In the genomic region with DNA sequence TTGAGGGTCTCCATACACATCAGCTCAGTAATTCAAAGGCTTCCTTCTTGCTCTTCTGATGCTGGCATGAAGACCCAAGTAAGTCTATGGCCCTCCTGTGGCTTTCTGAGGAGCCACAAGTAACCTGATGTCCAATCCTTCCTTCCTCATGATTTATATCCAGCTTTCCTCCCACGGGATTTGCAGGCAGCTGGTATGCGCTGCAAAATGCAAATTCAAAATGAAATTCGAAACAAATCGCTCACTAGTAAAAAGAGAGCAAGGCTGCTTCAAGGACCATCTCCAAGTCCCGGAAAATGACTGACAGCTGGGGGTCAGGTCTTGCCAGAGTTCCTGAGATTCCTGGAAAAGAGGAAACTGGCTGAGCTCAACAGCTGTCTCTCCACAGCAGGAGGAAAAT, we compare ENCODE assay signal across 18 mouse cellular contexts. TPM values are rescaled to one million over a fixed set of nuclear protein-coding genes. Genes with fewer than 3 reads are reported as not detected.
DNase-seq lines count a peak whose midpoint lies in the region; ATAC-seq and TF ChIP-seq lines count a peak whose summit lies in the region.
"Had no signal": no experiment of that assay in that cellular context is flagged by ENCODE, and none has a peak within 500 bp of the region (broad histone marks: within the 10 kb centered on the region; RNA-seq: fewer than 3 reads in every experiment).

No protein-coding gene starts in this region.

- no peak overlapping the region for H3K27ac ChIP-seq in kidney, embryonic 15.5 days
- H3K27ac ChIP-seq in cerebellum, adult 2 months (ENCODE audit: insufficient read depth, low read length), result no peak overlapping the region
- H3K27ac ChIP-seq: intestine, embryonic 15.5 days; limb, embryonic 13.5 days; liver, embryonic 15.5 days; midbrain, embryonic 10.5 days had no signal

- DNase-seq in embryo, embryonic 10 days (ENCODE audit: low spot score), result peak; percentile 9
- DNase-seq in embryo, embryonic 9.5 days (ENCODE audit: extremely low spot score), result no peak
- no peak for DNase-seq in kidney, adult 18-20 months
- peak; percentile 35 for DNase-seq in right cerebral cortex, adult 18-20 months
- no peak for DNase-seq in right cerebral cortex, postnatal 25 days
- DNase-seq in telencephalon, adult 2 months (ENCODE audit: low read depth, low spot score), result peak; percentile 49
- no peak for DNase-seq in cerebellum, adult 2 months
- DNase-seq: cerebellum, adult 8-10 months; gastrocnemius, postnatal 36 days; heart, postnatal 4 days; lung, postnatal 14 days had no signal

- no peak overlapping the region for H3K4me3 ChIP-seq in kidney, embryonic 15.5 days (replicated peaks)
- no peak overlapping the region for H3K4me3 ChIP-seq in cerebellum, adult 2 months (replicated peaks; ENCODE audit: insufficient read depth, low read depth, low read length)
- H3K4me3 ChIP-seq: heart, embryonic 12.5 days; intestine, embryonic 15.5 days; limb, embryonic 13.5 days; liver, embryonic 15.5 days; midbrain, embryonic 10.5 days had no signal

- no peak for TF ChIP-seq CTCF in cerebellum, adult 2 months (IDR thresholded peaks at IDR 0.05; ENCODE audit: borderline replicate concordance, insufficient read depth, low read depth, low read length)

- ATAC-seq in kidney, embryonic 15.5 days (replicated peaks; ENCODE audit: low FRiP score), result 0 out of 2 replicates have a peak, but pooled peaks have one; percentile 15
- ATAC-seq: intestine, embryonic 15.5 days; Patski had no signal

- H3K27me3 ChIP-seq in kidney, embryonic 15.5 days, result no peaks in the 10 kb centered on the region
- H3K27me3 ChIP-seq in cerebellum, adult 2 months (ENCODE audit: control insufficient read depth, insufficient read depth, low read length), result no peaks in the 10 kb centered on the region
- H3K27me3 ChIP-seq: heart, embryonic 12.5 days; intestine, embryonic 15.5 days; limb, embryonic 13.5 days; liver, embryonic 15.5 days; Patski had no signal

- H3K36me3 ChIP-seq in kidney, embryonic 15.5 days, result no peaks in the 10 kb centered on the region
- H3K36me3 ChIP-seq: heart, embryonic 12.5 days; intestine, embryonic 15.5 days; limb, embryonic 13.5 days; liver, embryonic 15.5 days; midbrain, embryonic 10.5 days had no signal

- H3K4me2 ChIP-seq in kidney, embryonic 15.5 days, result no peak overlapping the region
- H3K4me2 ChIP-seq: heart, embryonic 12.5 days; intestine, embryonic 15.5 days; limb, embryonic 13.5 days; liver, embryonic 15.5 days had no signal

- H3K9me3 ChIP-seq in kidney, embryonic 15.5 days (replicated peaks), result no peaks in the 10 kb centered on the region
- H3K9me3 ChIP-seq: heart, embryonic 12.5 days; intestine, embryonic 15.5 days; limb, embryonic 13.5 days; liver, embryonic 15.5 days had no signal

- peaks cover 8% of the 10 kb centered on the region for H3K4me1 ChIP-seq in kidney, embryonic 15.5 days
- H3K4me1 ChIP-seq in cerebellum, adult 2 months (ENCODE audit: control insufficient read depth, insufficient read depth, low read length), result no peaks in the 10 kb centered on the region
- H3K4me1 ChIP-seq: heart, embryonic 12.5 days; intestine, embryonic 15.5 days; liver, embryonic 15.5 days had no signal

- no peak for TF ChIP-seq POLR2A in cerebellum, adult 2 months (IDR thresholded peaks at IDR 0.05; ENCODE audit: borderline replicate concordance, insufficient read depth, low read length)

- WGBS in kidney, embryonic 15.5 days, result 14% methylated on average over 5 of the region's 5 CpGs
- WGBS in cerebellum, adult 2 months, result 34% methylated on average over 5 of the region's 5 CpGs

- no peak overlapping the region for H3K9ac ChIP-seq in kidney, embryonic 15.5 days
- H3K9ac ChIP-seq: heart, embryonic 12.5 days; intestine, embryonic 15.5 days; limb, embryonic 13.5 days; liver, embryonic 15.5 days had no signal

RNA-seq across cellular contexts. Expression of a gene that starts 45.5 kb away (rescaled TPM):
- polyA plus RNA-seq in kidney, embryonic 15.5 days (2015; fragmentation: Nextera tagmentation; extraction: Ambion mirVana), result 7.4 and 8.0 TPM in 2 replicates
- polyA plus RNA-seq in cerebellum, adult 2 months (2012; rRNA removed), result 19.7 and 20.5 TPM in 2 replicates

Comparison
In these comparisons a context has a peak if more than half of its experiments do, and no peak if none do; other contexts are left out.
1. DNase-seq: peak in embryo, embryonic 10 days (single experiment), right cerebral cortex, adult 18-20 months (single experiment) and telencephalon, adult 2 months (single experiment); none in embryo, embryonic 9.5 days (single experiment), kidney, adult 18-20 months (single experiment), right cerebral cortex, postnatal 25 days (single experiment) and cerebellum, adult 2 months (0 of 2).